In genomic region chr17:55103470-55103869, GRCm38 (mm10) we compare ENCODE assay signal across 16 mouse cellular contexts.
"Had no signal": no experiment of that assay in that cellular context is flagged by ENCODE, and none has a peak within 500 bp of the region (broad histone marks: within the 10 kb centered on the region; RNA-seq: fewer than 3 reads in every experiment).

No protein-coding gene starts in this region.

- H3K4me3 ChIP-seq: neural tube, embryonic 13.5 days; neural tube, embryonic 15.5 days; stomach, embryonic 15.5 days had no signal

- H3K27me3 ChIP-seq: neural tube, embryonic 13.5 days; neural tube, embryonic 15.5 days; stomach, embryonic 15.5 days had no signal

- H3K36me3 ChIP-seq: neural tube, embryonic 13.5 days; neural tube, embryonic 15.5 days; stomach, embryonic 15.5 days had no signal

- DNase-seq: retina, postnatal 1 day; right cerebral cortex, adult 18-20 months; right cerebral cortex, postnatal 14 days; right cerebral cortex, postnatal 25 days; right cerebral cortex, postnatal 4 days; spleen, adult 18-20 months; thymus, adult 18-20 months; thymus, adult 2 months; thymus, postnatal 14 days; thymus, postnatal 25 days; thymus, postnatal 36 days; thymus, postnatal 4 days had no signal

- H3K27ac ChIP-seq: neural tube, embryonic 13.5 days; neural tube, embryonic 15.5 days; stomach, embryonic 15.5 days; stomach, postnatal 0 days had no signal

- H3K4me2 ChIP-seq: neural tube, embryonic 13.5 days; neural tube, embryonic 15.5 days; stomach, embryonic 15.5 days had no signal

- H3K4me1 ChIP-seq: neural tube, embryonic 13.5 days; neural tube, embryonic 15.5 days; stomach, embryonic 15.5 days had no signal

- H3K9ac ChIP-seq: neural tube, embryonic 13.5 days; neural tube, embryonic 15.5 days; stomach, embryonic 15.5 days had no signal

- H3K9me3 ChIP-seq: neural tube, embryonic 13.5 days; neural tube, embryonic 15.5 days; stomach, embryonic 15.5 days had no signal
